Mouse (Mus musculus) heart, postnatal 25 days (tissue): Measurements from ENCODE around the gene Tgfbr2. TPM values are rescaled to one million over a fixed set of nuclear protein-coding genes. Genes with fewer than 3 reads are reported as not detected.

Source experiments
- DNase-seq: peaks from one replicate; pipeline ENCODE4 v3.0.0; 2022; ENCODE audit warnings: low spot score
- intact Hi-C: fragments of 180-260 bp; cut with DNase I; formaldehyde crosslinking; loops from one replicate; pipeline ENCODE4 v1.15.1; 2025
- total RNA-seq, 2 experiments: library from RNA; stranded (reverse); gene quantifications; 2 replicates each; pipeline ENCODE4 v1.2.3; 2021

Gene Tgfbr2
- total RNA-seq, 2 experiments from 2014 or later, result 35.7 to 37.0 TPM

GRCm38 (mm10) chr9:116126494-116126893, 48.7 kb downstream of the Tgfbr2 start:
- DNase-seq, result no peak
- intact Hi-C loops, result loop anchor here (5.0 kb wide), 1 partner anchor 39 kb away; no protein-coding TSS in a partner anchor

DNA sequence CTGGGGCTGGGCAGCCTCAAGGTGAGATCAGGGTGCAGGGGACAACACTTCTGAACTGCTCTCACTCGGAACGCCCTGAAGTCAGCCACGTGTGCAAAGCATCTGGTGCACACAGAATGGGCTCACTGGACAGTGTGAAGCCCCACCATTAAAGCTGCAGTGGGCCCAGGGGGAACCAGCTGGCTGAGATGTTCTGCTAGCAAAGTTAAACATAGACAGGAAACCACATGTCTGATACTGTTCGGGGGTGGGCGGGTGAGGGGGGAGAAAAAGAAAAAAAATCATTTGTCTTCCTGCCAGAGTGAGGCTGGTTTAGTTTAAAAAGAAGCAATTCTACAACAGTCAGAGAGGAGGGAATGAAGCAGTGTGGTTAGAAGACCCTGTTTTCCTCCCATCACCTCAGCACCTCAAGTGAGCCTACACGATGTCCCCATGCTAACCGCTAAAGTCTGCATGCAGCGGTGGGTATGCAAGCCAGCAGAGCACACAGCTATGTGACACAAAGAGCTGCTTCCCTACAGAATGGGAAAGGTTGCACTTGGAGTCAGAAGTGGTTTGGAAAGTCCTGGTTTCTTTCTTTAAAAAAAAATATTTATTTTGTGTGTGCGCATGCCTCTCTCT, 52.1 kb downstream of the Tgfbr2 start:
- intact Hi-C loops, result no loop called here
- no peak for DNase-seq

- intact Hi-C loops, result no loop called here
- DNase-seq, result no peak
These were observed 52.6 kb downstream of the Tgfbr2 start for GRCm38 (mm10) chr9:116122544-116122943.

DNA sequence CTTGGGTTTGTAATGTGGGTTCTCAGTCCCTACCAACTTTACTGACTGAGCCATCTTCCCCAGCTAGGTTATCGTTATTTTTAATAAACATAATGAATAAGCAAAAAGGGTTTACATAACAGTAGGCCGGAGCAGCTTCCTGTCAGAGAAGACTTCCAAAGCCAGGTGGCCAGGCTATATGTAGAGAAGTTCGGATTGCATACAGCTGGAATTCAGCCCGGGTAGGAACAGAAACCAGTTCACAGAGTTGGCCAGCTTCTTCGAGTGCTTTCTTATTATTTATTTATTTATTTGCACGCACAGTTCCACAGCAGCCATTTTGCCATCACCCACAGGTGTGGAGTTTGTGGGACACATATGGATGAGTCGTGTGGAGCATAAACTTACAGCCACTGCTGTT, 53.7 kb downstream of the Tgfbr2 start:
- no peak for DNase-seq
- intact Hi-C loops, result no loop called here

- no peak for DNase-seq
- intact Hi-C loops, result no loop called here
These were observed 55.2 kb downstream of the Tgfbr2 start for GRCm38 (mm10) chr9:116119990-116120389.

DNA sequence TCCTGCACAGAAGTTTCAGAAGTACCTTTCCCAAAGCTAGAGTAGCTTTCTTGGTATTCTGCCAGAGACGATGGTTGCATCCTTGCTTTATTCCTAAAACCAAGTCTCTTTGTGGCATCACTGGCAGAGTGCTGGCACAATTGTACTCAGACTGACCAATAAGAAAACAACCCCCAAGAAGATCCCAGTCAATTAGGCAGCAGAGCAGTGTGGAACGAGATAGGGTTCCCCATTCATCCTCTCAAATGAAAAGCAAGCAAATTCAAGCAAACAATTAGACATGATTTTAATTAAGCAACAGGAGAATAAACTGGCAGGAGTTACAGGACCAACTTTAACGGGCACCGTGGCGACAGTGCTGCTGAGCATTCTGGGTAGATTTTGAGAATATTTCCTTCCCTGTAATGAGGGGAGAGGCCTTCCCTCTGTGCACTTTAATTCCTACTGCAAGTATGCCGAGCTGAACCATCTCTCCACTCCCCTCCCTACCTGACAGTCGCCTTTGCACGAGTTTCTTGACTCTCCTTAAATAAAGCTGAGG, 56.8 kb downstream of the Tgfbr2 start:
- intact Hi-C loops, result no loop called here
- no peak for DNase-seq

- intact Hi-C loops, result no loop called here
- no peak for DNase-seq
These were observed 59.3 kb downstream of the Tgfbr2 start for GRCm38 (mm10) chr9:116115875-116116274.

DNA sequence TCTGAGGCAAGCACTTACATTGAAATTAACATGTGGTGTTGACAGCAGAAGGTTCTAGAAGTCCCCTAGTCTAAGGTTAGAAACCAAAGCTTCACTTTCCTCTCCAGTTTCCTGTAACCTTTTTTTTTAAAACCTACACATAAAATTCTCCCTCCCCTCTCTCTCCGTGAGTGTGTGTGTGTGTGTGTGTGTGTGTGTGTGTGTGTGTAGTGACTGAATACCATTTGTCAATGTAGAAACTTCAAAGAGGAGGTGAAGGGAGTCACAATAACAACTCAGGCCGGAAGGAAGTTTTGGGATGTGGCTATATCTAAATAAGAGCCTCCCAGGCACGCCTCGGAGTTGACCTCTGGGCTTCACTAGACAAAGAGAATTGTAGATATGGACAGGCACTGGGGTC, 60.8 kb downstream of the Tgfbr2 start:
- intact Hi-C loops, result no loop called here
- DNase-seq, result no peak

GRCm38 (mm10) chr9:116111149-116111970, 63.8 kb downstream of the Tgfbr2 start:
- intact Hi-C loops, result no loop called here
- DNase-seq, result no peak

DNA sequence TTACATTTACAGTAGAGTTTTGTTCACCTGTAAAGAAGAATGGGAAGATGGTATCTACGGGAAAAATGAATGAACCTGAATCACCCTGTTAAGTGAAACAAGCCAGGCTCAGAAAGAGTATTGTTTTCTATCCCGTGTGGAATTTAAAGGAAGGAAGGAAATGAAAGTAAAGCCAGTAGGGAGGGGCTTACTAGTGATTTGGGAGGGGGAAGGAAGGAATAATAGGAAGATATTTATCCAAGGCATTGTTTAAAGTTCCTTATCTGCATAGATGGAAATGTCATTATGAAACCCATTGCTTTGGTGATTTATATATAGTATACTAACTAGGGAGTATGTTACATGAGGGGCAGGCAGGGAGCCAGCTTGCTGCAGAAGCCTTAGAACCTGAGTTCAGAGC, 66.4 kb downstream of the Tgfbr2 start:
- intact Hi-C loops, result no loop called here
- no peak for DNase-seq

DNA sequence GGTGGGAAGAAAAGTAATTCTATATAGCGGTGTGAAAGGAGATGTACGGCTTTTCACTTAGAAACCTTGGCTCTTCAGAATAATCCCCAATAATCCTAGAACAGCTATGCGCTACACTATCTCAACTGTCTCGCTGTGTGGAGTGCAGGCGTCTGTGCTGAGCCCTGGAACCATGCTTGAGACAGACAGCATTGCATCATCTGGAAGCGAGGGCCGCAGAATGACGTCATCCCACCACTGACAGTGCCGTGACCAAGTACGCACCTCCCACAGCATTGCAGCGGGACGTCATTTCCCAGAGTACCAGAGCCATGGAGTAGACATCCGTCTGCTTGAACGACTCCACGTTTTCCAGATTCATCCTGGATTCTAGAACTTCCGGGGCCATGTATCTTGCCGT, 70.4 kb downstream of the Tgfbr2 start:
- DNase-seq, result no peak
- intact Hi-C loops, result no loop called here

GRCm38 (mm10) chr9:116101842-116102241, 73.3 kb downstream of the Tgfbr2 start:
- DNase-seq, result no peak
- intact Hi-C loops, result no loop called here

DNA sequence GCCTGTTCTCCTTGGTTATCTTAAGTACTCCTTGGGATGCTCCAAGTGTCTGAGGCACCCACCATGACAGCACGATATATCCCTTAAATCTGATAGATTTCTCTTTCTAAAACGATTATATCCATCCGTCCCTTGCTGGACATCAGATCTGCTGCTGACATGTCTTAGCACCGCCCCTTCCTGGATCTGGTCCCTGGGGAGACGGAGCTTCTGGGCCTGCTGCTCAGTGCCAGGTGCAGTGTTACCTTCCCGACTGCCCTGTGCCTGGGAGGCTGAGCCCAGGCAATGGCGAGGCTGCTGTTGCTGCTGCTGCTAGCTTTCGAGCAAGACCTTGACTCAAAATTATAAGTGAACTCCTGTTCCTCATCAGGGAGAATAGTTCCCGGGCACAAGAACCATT, 75.1 kb downstream of the Tgfbr2 start:
- intact Hi-C loops, result no loop called here

DNA sequence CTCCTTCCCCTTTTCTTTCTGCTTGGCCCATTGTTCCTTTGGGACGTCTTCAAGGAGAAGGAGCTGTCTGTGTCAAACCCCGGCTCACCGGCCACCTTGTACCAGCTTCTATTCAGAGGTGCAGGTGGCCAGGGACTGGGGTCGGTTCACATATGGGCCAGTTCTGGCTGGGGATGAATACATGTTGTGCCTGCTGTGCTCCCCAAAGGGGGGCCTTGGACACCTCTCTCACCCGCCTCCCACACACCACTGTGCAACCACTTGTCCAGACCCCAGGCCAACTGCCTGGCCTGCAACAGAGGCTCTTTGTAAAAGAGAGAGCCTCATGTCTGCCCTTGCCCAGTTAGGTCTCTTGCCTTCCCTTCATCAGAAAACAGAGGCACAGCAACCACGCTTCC, 75.6 kb downstream of the Tgfbr2 start:
- intact Hi-C loops, result no loop called here
- DNase-seq, result no peak

More for the DNA sequence above, 75.1 kb downstream of the Tgfbr2 start:
- no peak for DNase-seq

GRCm38 (mm10) chr9:116098724-116099595, 76.2 kb downstream of the Tgfbr2 start:
- intact Hi-C loops, result no loop called here
- DNase-seq, result peak; percentile 24

GRCm38 (mm10) chr9:116091921-116092320, 83.2 kb downstream of the Tgfbr2 start:
- intact Hi-C loops, result loop anchor here (5.0 kb wide), 1 partner anchor 45 kb away; no protein-coding TSS in a partner anchor
- peak; percentile 23 for DNase-seq

- DNase-seq, result no peak
- intact Hi-C loops, result loop anchor here (5.0 kb wide), 1 partner anchor 46 kb away; no protein-coding TSS in a partner anchor
These were observed 83.9 kb downstream of the Tgfbr2 start for GRCm38 (mm10) chr9:116091101-116091841.

- DNase-seq, result no peak
- intact Hi-C loops, result loop anchor here (5.0 kb wide), 1 partner anchor 47 kb away; no protein-coding TSS in a partner anchor
These were observed 84.9 kb downstream of the Tgfbr2 start for GRCm38 (mm10) chr9:116090296-116090695.

DNA sequence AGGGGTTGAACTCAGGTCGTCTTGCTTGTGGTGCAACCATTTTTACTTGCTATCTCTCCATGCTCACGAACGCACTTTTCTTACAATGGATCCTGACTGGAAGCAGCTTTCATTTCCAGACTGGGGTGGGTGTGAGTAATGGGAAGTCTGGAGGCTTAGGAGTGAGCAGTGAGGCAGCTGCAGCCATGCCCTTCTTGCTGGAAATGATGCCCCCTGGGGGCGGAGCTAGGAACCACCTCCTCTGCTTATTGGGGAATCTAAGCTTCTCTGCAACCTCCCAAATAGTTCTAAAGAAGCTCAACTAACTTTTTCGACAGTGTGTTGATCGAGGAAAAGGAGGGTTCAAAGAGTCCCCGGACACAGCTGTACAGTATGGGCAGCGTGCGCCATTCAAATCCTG, 86.2 kb downstream of the Tgfbr2 start:
- DNase-seq, result no peak
- intact Hi-C loops, result loop anchor here (2.0 to 5.0 kb wide), 3 partner anchors 38 to 296 kb away; partner anchors contain the start of gene Tgfbr2
